Mouse (Mus musculus): ENCODE measurements around the gene Mkrn2.

- TF ChIP-seq CTCF (IDR thresholded peaks at IDR 0.05; ENCODE audit: control insufficient read depth, insufficient read depth, insufficient read length) (no peak), CEBPB (IDR thresholded peaks at IDR 0.05; ENCODE audit: low read depth) (no peak), MAX (IDR thresholded peaks at IDR 0.05) (no peak), FOSL1 (IDR thresholded peaks at IDR 0.05; ENCODE audit: insufficient read depth, low read length, poor library complexity, severe bottlenecking) (no peak), MYOG (IDR thresholded peaks at IDR 0.05; ENCODE audit: control insufficient read depth, extremely low read depth, insufficient read length) (no peak), MYOD1 (IDR thresholded peaks at IDR 0.05; ENCODE audit: control insufficient read depth, insufficient read length, low read depth) (no peak), USF1 (IDR thresholded peaks at IDR 0.05; ENCODE audit: low read depth) (no peak)
These were observed 29.5 kb downstream of the Mkrn2 start for GRCm38 (mm10) chr6:115631056-115631795.
